Mouse (Mus musculus): ENCODE measurements around the gene Zfp968.
"Not testable (repeated sequence)": the region's sequence is repeated elsewhere in the genome, so short reads cannot be mapped to it uniquely, and the experiment has no call there.

Zfp968 gene

GRCm38 (mm10) chr2:175372136-175372535 lies at the start of gene Zfp968:
Gene Zfp968 (plus strand): TSS chr2:175372436.
- not testable (repeated sequence) for DNase-seq

DNA sequence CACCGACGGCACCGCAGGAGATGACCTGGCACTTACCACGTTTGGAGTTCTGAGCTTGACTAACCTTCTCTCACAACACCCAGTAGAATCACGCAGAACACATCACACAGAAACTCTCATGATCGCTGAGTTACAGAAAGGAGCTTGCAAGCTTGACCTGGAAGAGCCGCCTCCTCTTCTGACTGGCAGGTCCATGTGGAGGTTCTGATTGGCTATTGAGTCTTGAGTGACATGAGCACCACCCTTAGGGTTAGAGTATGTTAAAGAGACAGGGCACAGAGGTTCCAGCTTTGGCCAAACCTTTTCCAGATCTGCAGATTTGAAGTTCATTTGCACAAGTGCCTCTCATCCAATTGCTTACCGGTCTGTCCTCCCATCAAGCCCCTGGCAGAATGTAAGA lies 34.1 kb upstream of the Zfp968 start, which contains the start of gene Gm4631:
Gene Gm4631, minus strand, starts transcription at position 101 of the 400 bp plus-strand sequence.
- DNase-seq, result not testable (repeated sequence)

Data from cerebellum, postnatal 10 days (tissue).